Mouse (Mus musculus) limb, embryonic 11.5 days (tissue): ENCODE measurements around the gene Gm9944. TPM values are rescaled to one million over a fixed set of nuclear protein-coding genes. Genes with fewer than 3 reads are reported as not detected.

Source experiments
- ATAC-seq: fragments of 200-750 bp; cut with Nextera tagmentation; 2 replicates; pipeline ENCODE4 v1.8.0; 2017; ENCODE audit warnings: low read depth; ENCODE audit not compliant: insufficient number of reproducible peaks, low FRiP score, low TSS enrichment
- DNase-seq: peaks from one replicate; pipeline ENCODE4 v3.0.0-alpha.2; 2015; ENCODE audit warnings: low spot score
- H3K27ac ChIP-seq: fragments of 300-500 bp; sonication (generic); replicated peaks from 2 replicates; pipeline ENCODE4 v1.5.1; 2014; ENCODE audit warnings: low read depth, mild to moderate bottlenecking, low read length
- H3K27me3 ChIP-seq: fragments of 300-500 bp; sonication (generic); 2 replicates; pipeline ENCODE4 v1.6.1; 2014; ENCODE audit warnings: mild to moderate bottlenecking, low read length, mixed read lengths; ENCODE audit not compliant: control insufficient read depth, insufficient read depth
- H3K36me3 ChIP-seq: fragments of 300-500 bp; sonication (generic); 2 replicates; pipeline ENCODE4 v1.6.1; 2014; ENCODE audit warnings: mild to moderate bottlenecking, low read length, moderate library complexity, mixed read lengths; ENCODE audit not compliant: control insufficient read depth, insufficient read depth
- H3K4me1 ChIP-seq: fragments of 300-500 bp; sonication (generic); 2 replicates; pipeline ENCODE4 v1.6.1; 2014; ENCODE audit warnings: low read length, mixed read lengths; ENCODE audit not compliant: control insufficient read depth, insufficient read depth
- H3K4me2 ChIP-seq: fragments of 300-500 bp; sonication (generic); 2 replicates; pipeline ENCODE4 v1.6.1; 2014; ENCODE audit warnings: low read depth, mild to moderate bottlenecking, moderate library complexity; ENCODE audit not compliant: severe bottlenecking
- H3K4me3 ChIP-seq: fragments of 300-500 bp; sonication (generic); 2 replicates; pipeline ENCODE4 v1.5.1; 2014; ENCODE audit warnings: low read depth, low read length
- H3K9ac ChIP-seq: fragments of 300-500 bp; sonication (generic); 2 replicates; pipeline ENCODE4 v1.6.1; 2014; ENCODE audit warnings: mild to moderate bottlenecking, low read length
- H3K9me3 ChIP-seq: fragments of 300-500 bp; sonication (generic); 2 replicates; pipeline ENCODE4 v1.6.1; 2016; ENCODE audit warnings: low read length; ENCODE audit not compliant: control insufficient read depth
- WGBS: fragments of 180-500 bp; shearing (Covaris S2); extraction: QIAGEN DNeasy Blood & Tissue Kit; methylation state at CpG from one replicate; pipeline ENCODE4 v1.1.7; 2014; 5-methylcytosine and 5-hydroxymethylcytosine counted together
- polyA plus RNA-seq: library from polyadenylated mRNA; unstranded; fragments of >200 nt; fragmentation: Nextera tagmentation; extraction: Ambion mirVana; gene quantifications from 2 replicates; pipeline ENCODE4 v1.2.1, GENCODE M21; 2014

The Gm9944 gene
- polyA plus RNA-seq, 1 experiment from 2014 or later = not detected

- H3K27ac ChIP-seq = no peak overlapping the region
- no peaks in the 10 kb centered on the region for H3K9me3 ChIP-seq
- no peaks in the 10 kb centered on the region for H3K36me3 ChIP-seq
- ATAC-seq = no peak
- DNase-seq = no peak
- H3K4me3 ChIP-seq = no peak overlapping the region
- WGBS = 89% methylated on average over 5 of the region's 5 CpGs
- H3K4me1 ChIP-seq = no peaks in the 10 kb centered on the region
- H3K9ac ChIP-seq = no peak overlapping the region
- H3K4me2 ChIP-seq = no peak overlapping the region
- H3K27me3 ChIP-seq = no peaks in the 10 kb centered on the region
These were observed 19.9 kb downstream of the Gm9944 start for GRCm38 (mm10) chr4:144433216-144433615.

GRCm38 (mm10) chr4:144430723-144431122, 22.4 kb downstream of the Gm9944 start:
- Histone ChIP-seq H3K27me3 (no peaks in the 10 kb centered on the region), H3K4me1 (no peaks in the 10 kb centered on the region), H3K4me3 (no peak overlapping the region), H3K36me3 (no peaks in the 10 kb centered on the region), H3K4me2 (no peak overlapping the region), H3K9me3 (no peaks in the 10 kb centered on the region), H3K9ac (no peak overlapping the region), H3K27ac (no peak overlapping the region)
- DNase-seq = no peak
- ATAC-seq = no peak
- WGBS = 86% methylated on average over 2 of the region's 2 CpGs

GRCm38 (mm10) chr4:144428868-144429267, 24.2 kb downstream of the Gm9944 start:
- no peak overlapping the region for H3K27ac ChIP-seq
- H3K4me1 ChIP-seq = no peaks in the 10 kb centered on the region
- 16% methylated on average over 3 of the region's 3 CpGs for WGBS
- H3K4me3 ChIP-seq = no peak overlapping the region
- H3K27me3 ChIP-seq = no peaks in the 10 kb centered on the region
- no peak for ATAC-seq
- no peak overlapping the region for H3K9ac ChIP-seq
- no peaks in the 10 kb centered on the region for H3K36me3 ChIP-seq
- H3K4me2 ChIP-seq = no peak overlapping the region
- DNase-seq = peak; percentile 41
- H3K9me3 ChIP-seq = no peaks in the 10 kb centered on the region

- no peak overlapping the region for H3K4me2 ChIP-seq
- ATAC-seq (no peak), DNase-seq (no peak)
- no peaks in the 10 kb centered on the region for H3K27me3 ChIP-seq
- no peak overlapping the region for H3K9ac ChIP-seq
- H3K9me3 ChIP-seq = no peaks in the 10 kb centered on the region
- no peak overlapping the region for H3K27ac ChIP-seq
- 83% methylated on average over 5 of the region's 5 CpGs for WGBS
- no peaks in the 10 kb centered on the region for H3K4me1 ChIP-seq
- H3K36me3 ChIP-seq = no peaks in the 10 kb centered on the region
- H3K4me3 ChIP-seq = no peak overlapping the region
These were observed 28.5 kb downstream of the Gm9944 start for GRCm38 (mm10) chr4:144424590-144424989.

- H3K4me2 ChIP-seq = no peak overlapping the region
- ATAC-seq = no peak
- no peak for DNase-seq
- H3K9me3 ChIP-seq = no peaks in the 10 kb centered on the region
- no peaks in the 10 kb centered on the region for H3K27me3 ChIP-seq
- no peaks in the 10 kb centered on the region for H3K36me3 ChIP-seq
- no peaks in the 10 kb centered on the region for H3K4me1 ChIP-seq
- no peak overlapping the region for H3K4me3 ChIP-seq
- H3K9ac ChIP-seq = no peak overlapping the region
- H3K27ac ChIP-seq = no peak overlapping the region
These were observed 32.5 kb downstream of the Gm9944 start for GRCm38 (mm10) chr4:144420644-144421043.

GRCm38 (mm10) chr4:144408290-144408689, 44.8 kb downstream of the Gm9944 start, which contains the start of gene Pramef12:
TSS of gene Pramef12 (minus strand) at chr4:144408464.
- WGBS = 71% methylated on average over 9 of the region's 9 CpGs

GRCm38 (mm10) chr4:144406261-144406660, 46.9 kb downstream of the Gm9944 start:
- 66% methylated on average over 3 of the region's 3 CpGs for WGBS
- Histone ChIP-seq H3K36me3 (no peaks in the 10 kb centered on the region), H3K4me1 (no peaks in the 10 kb centered on the region), H3K27me3 (no peaks in the 10 kb centered on the region), H3K4me2 (no peak overlapping the region), H3K4me3 (no peak overlapping the region), H3K9ac (no peak overlapping the region), H3K9me3 (no peaks in the 10 kb centered on the region), H3K27ac (no peak overlapping the region)
- DNase-seq (no peak), ATAC-seq (no peak)

More at GRCm38 (mm10) chr4:144408290-144408689, 44.8 kb downstream of the Gm9944 start, which contains the start of gene Pramef12:
- Histone ChIP-seq H3K9me3 (no peaks in the 10 kb centered on the region), H3K4me2 (no peak within 1 kb of the TSS), H3K36me3 (no peaks in the 10 kb centered on the region), H3K4me3 (no peak within 1 kb of the TSS), H3K27me3 (no peaks in the 10 kb centered on the region), H3K9ac (no peak within 1 kb of the TSS), H3K4me1 (no peaks in the 10 kb centered on the region), H3K27ac (no peak within 1 kb of the TSS)
- no peak for DNase-seq
- ATAC-seq = no peak

- DNase-seq = peak; percentile 81
- Histone ChIP-seq H3K9ac (0 out of 2 replicates have a peak overlapping the region, but pooled peaks have one; percentile 35), H3K4me2 (peak overlapping the region; percentile 39; the same call in 1 of the 2 replicates), H3K9me3 (no peaks in the 10 kb centered on the region), H3K27me3 (no peaks in the 10 kb centered on the region), H3K4me1 (no peaks in the 10 kb centered on the region), H3K27ac (peak overlapping the region; percentile 48; the same call in 1 of the 2 replicates), H3K4me3 (peak overlapping the region; percentile 25), H3K36me3 (no peaks in the 10 kb centered on the region)
- WGBS = 5% methylated on average over 17 of the region's 17 CpGs
- peak; percentile 92 for ATAC-seq
These were observed 48.5 kb downstream of the Gm9944 start for GRCm38 (mm10) chr4:144404456-144405086.
